Mouse (Mus musculus) thymus, adult 2 months (tissue): Measurements from ENCODE around the gene Epx. TPM values are rescaled to one million over a fixed set of nuclear protein-coding genes. Genes with fewer than 3 reads are reported as not detected.
A peak's percentile ranks its signal among the peaks of the same experiment; 100 is the strongest.
"Not testable (repeated sequence)": the region's sequence is repeated elsewhere in the genome, so short reads cannot be mapped to it uniquely, and the experiment has no call there.

Source experiments
- DNase-seq: peaks from one replicate; pipeline ENCODE4 v3.0.0; 2021
- H3K27ac ChIP-seq: fragments of 200-500 bp; 2 replicates; pipeline ENCODE4 v1.5.1; 2012; ENCODE audit warnings: low read length, control low read depth; ENCODE audit not compliant: control insufficient read depth, insufficient read depth
- H3K27me3 ChIP-seq: fragments of 200-500 bp; 2 replicates; pipeline ENCODE4 v1.6.1; 2012; ENCODE audit warnings: mild to moderate bottlenecking, low read length, moderate library complexity, mixed read lengths; ENCODE audit not compliant: control insufficient read depth, insufficient read depth
- H3K36me3 ChIP-seq: fragments of 200-500 bp; 2 replicates; pipeline ENCODE4 v1.6.1; 2012; ENCODE audit warnings: mild to moderate bottlenecking, low read length, moderate library complexity; ENCODE audit not compliant: control insufficient read depth, insufficient read depth
- H3K4me1 ChIP-seq: fragments of 200-500 bp; replicated peaks from 2 replicates; pipeline ENCODE4 v1.6.1; 2012; ENCODE audit warnings: low read length; ENCODE audit not compliant: control insufficient read depth, insufficient read depth
- H3K4me3 ChIP-seq: fragments of 200-500 bp; 2 replicates; pipeline ENCODE4 v1.5.1; 2012; ENCODE audit warnings: mild to moderate bottlenecking, low read length, control low read depth, moderate library complexity; ENCODE audit not compliant: control insufficient read depth, insufficient read depth
- CTCF ChIP-seq: fragments of 200-500 bp; IDR thresholded peaks from 2 replicates; pipeline ENCODE4 v1.5.1; 2012; ENCODE audit warnings: mild to moderate bottlenecking, control low read depth, low read length, moderate library complexity, borderline replicate concordance; ENCODE audit not compliant: control insufficient read depth, poor library complexity, insufficient read depth; ENCODE audit errors: extremely low read depth
- POLR2A ChIP-seq: fragments of 200-500 bp; IDR thresholded peaks from 2 replicates; pipeline ENCODE4 v1.6.1; 2012; ENCODE audit warnings: mild to moderate bottlenecking, low read length, control low read depth, moderate library complexity; ENCODE audit not compliant: control insufficient read depth, poor library complexity, insufficient read depth; ENCODE audit errors: extremely low read depth
- WGBS: fragments of 180-500 bp; shearing (Covaris S2); methylation state at CpG from one replicate; pipeline ENCODE4 v1.1.7; 2018; 5-methylcytosine and 5-hydroxymethylcytosine counted together
- polyA plus RNA-seq: library from polyadenylated mRNA; depleted of rRNA; stranded (reverse); fragments of >200 nt; gene quantifications from 2 replicates; pipeline ENCODE4 v1.2.3, GENCODE M21; 2012

The Epx gene
- polyA plus RNA-seq, 1 experiment: 2.1 TPM

- no peaks in the 10 kb centered on the region for H3K27me3 ChIP-seq
- WGBS: 88% methylated on average over 5 of the region's 5 CpGs
- no peaks in the 10 kb centered on the region for H3K4me1 ChIP-seq
- no peaks in the 10 kb centered on the region for H3K36me3 ChIP-seq
- TF ChIP-seq POLR2A (no peak), CTCF (no peak)
- H3K27ac ChIP-seq: no peak overlapping the region
- no peak overlapping the region for H3K4me3 ChIP-seq
- DNase-seq: no peak
Observed at GRCm38 (mm10) chr11:87884856-87885255, 9.5 kb upstream of the Epx start.

GRCm38 (mm10) chr11:87883493-87883892 lies 8.2 kb upstream of the Epx start:
- Histone ChIP-seq H3K36me3 (no peaks in the 10 kb centered on the region), H3K27me3 (no peaks in the 10 kb centered on the region)
- 44% methylated on average over 5 of the region's 5 CpGs for WGBS

DNA sequence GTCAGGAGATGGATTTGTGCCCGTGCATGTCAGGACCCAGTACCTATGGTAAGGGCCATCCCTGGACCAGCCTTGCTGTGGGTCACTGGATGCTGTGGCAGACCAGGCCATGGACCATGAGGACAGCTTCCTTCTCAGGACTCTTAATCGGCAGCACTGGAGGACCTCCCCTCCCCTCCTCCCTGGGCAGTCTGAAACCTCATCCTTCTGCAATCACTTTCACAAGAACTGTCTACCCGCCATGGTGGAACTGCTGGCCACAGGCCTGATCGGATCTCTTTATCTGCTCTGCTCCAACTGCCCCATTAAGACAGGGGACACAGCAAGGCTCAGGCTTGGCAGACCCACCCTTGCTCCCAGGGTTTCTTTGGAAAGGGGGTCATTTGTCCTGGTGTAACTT lies 6.4 kb upstream of the Epx start:
- Histone ChIP-seq H3K36me3 (no peaks in the 10 kb centered on the region), H3K27me3 (no peaks in the 10 kb centered on the region), H3K4me1 (no peaks in the 10 kb centered on the region), H3K27ac (no peak overlapping the region), H3K4me3 (no peak overlapping the region)
- no peak for TF ChIP-seq POLR2A
- WGBS: 77% methylated on average over 4 of the region's 4 CpGs
- DNase-seq: no peak

More at GRCm38 (mm10) chr11:87883493-87883892, 8.2 kb upstream of the Epx start:
- peak; percentile 5 for DNase-seq
- Histone ChIP-seq H3K4me3 (no peak overlapping the region), H3K27ac (no peak overlapping the region), H3K4me1 (no peaks in the 10 kb centered on the region)
- TF ChIP-seq POLR2A (no peak), CTCF (no peak)

- no peak overlapping the region for H3K27ac ChIP-seq
- 81% methylated on average over 9 of the region's 9 CpGs for WGBS
- H3K27me3 ChIP-seq: no peaks in the 10 kb centered on the region
- H3K4me3 ChIP-seq: no peak overlapping the region
- TF ChIP-seq POLR2A: no peak
- no peak for TF ChIP-seq CTCF
- H3K36me3 ChIP-seq: no peaks in the 10 kb centered on the region
- H3K4me1 ChIP-seq: no peaks in the 10 kb centered on the region
- DNase-seq: no peak
Observed at GRCm38 (mm10) chr11:87879826-87880225, 4.5 kb upstream of the Epx start.

DNA sequence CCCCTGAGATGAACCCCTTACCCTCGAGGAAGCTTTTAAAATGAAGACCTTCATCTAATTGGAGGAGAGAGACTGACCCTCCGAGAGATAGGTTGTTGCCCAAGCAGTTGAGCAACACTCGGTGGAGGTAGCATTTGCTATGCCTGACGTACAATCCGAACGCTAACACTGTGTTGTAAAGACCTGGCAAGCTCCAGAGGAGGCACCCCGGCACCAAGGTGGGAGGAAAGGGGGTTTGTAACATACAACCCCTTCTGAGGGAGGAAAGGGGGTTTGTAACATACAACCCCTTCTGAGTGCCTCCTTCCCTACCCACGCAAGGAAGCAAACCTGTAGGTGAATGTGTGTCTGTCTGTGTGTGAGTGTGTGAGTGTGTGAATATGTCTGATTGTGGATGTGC lies 3.6 kb downstream of the Epx start:
- Histone ChIP-seq H3K27me3 (no peaks in the 10 kb centered on the region; the same call in 1 of the 2 replicates), H3K4me1 (no peaks in the 10 kb centered on the region)
- WGBS: 67% methylated on average over 8 of the region's 8 CpGs

DNA sequence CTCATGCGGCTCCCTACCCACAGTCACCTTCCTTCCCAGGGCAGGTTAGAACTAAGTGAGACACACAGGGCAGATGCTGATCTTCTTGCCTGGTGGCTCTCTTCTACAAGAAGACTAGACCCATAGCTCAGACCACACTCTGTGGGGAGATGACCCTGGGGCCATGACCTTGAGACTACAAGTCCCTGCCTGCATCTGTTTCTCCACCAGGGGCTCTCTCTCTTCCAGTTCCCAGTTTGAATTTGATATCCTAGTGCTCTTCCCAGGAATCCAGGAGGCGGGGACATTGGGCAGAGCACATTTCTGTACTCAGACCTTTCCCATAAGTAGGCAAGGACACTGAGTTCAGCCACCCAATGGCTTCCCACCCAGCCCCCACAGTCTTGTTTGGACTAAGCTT lies 5.2 kb downstream of the Epx start:
- Histone ChIP-seq H3K27ac (no peak overlapping the region), H3K4me1 (no peaks in the 10 kb centered on the region), H3K4me3 (no peak overlapping the region), H3K27me3 (no peaks in the 10 kb centered on the region; the same call in 1 of the 2 replicates), H3K36me3 (no peaks in the 10 kb centered on the region)
- no peak for DNase-seq
- TF ChIP-seq POLR2A: no peak
- no peak for TF ChIP-seq CTCF
- WGBS: 80% methylated on average over 2 of the region's 2 CpGs

More for the DNA sequence above, 3.6 kb downstream of the Epx start:
- Histone ChIP-seq H3K4me3 (no peak overlapping the region), H3K27ac (no peak overlapping the region), H3K36me3 (no peaks in the 10 kb centered on the region)
- DNase-seq: no peak
- no peak for TF ChIP-seq CTCF
- TF ChIP-seq POLR2A: no peak

DNA sequence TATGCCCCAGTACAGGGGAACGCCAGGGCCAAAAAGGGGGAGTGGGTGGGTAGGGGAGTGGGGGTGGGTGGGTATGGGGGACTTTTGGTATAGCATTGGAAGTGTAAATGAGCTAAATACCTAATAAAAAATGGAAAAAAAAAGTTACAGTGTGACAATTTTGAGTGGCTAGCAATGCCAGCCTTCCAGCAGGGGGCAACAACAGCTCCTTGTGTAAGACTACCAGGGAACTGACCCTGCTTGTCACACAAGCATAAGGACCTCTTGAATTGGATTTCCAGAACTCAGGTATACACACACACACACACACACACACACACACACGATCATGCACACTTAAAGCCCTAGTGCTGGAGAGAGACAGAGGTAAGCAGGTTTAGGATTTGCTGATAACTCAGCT lies 8.4 kb downstream of the Epx start:
- peak; percentile 16 for DNase-seq
- 100% methylated on average over 1 of the region's 2 CpGs for WGBS

More for the DNA sequence above, 8.4 kb downstream of the Epx start:
- not testable (repeated sequence) for H3K27ac ChIP-seq, H3K27me3 ChIP-seq, H3K36me3 ChIP-seq, H3K4me1 ChIP-seq, H3K4me3 ChIP-seq
